Mouse (Mus musculus) midbrain, embryonic 16.5 days (tissue): ENCODE measurements around the gene Ncoa4. TPM values are rescaled to one million over a fixed set of nuclear protein-coding genes. Genes with fewer than 3 reads are reported as not detected.
"Not testable (repeated sequence)": the region's sequence is repeated elsewhere in the genome, so short reads cannot be mapped to it uniquely, and the experiment has no call there.

ENCODE experiments used
- ATAC-seq: fragments of 200-750 bp; cut with Nextera tagmentation; 2 replicates; pipeline ENCODE4 v1.8.0; 2017; ENCODE audit warnings: moderate TSS enrichment
- H3K27ac ChIP-seq: fragments of 300-500 bp; sonication (generic); 2 replicates; pipeline ENCODE4 v1.5.1; 2014; ENCODE audit warnings: mild to moderate bottlenecking, low read length, mixed read lengths
- H3K27me3 ChIP-seq: fragments of 300-500 bp; sonication (generic); 2 replicates; pipeline ENCODE4 v1.6.1; 2014; ENCODE audit warnings: low read depth, low read length, mixed read lengths; ENCODE audit not compliant: control insufficient read depth, insufficient read depth
- H3K36me3 ChIP-seq: fragments of 300-500 bp; sonication (generic); 2 replicates; pipeline ENCODE4 v1.6.1; 2014; ENCODE audit warnings: mild to moderate bottlenecking, low read length, moderate library complexity, mixed read lengths; ENCODE audit not compliant: control insufficient read depth, insufficient read depth
- H3K4me1 ChIP-seq: fragments of 300-500 bp; sonication (generic); 2 replicates; pipeline ENCODE4 v1.6.1; 2014; ENCODE audit warnings: mild to moderate bottlenecking, low read length, mixed read lengths; ENCODE audit not compliant: control insufficient read depth, insufficient read depth
- H3K4me2 ChIP-seq: fragments of 300-500 bp; sonication (generic); 2 replicates; pipeline ENCODE4 v1.6.1; 2014; ENCODE audit warnings: mild to moderate bottlenecking, low read length, mixed read lengths
- H3K4me3 ChIP-seq: fragments of 300-500 bp; sonication (generic); 2 replicates; pipeline ENCODE4 v1.5.1; 2014; ENCODE audit warnings: low read depth, mild to moderate bottlenecking, low read length, moderate library complexity, mixed read lengths
- H3K9ac ChIP-seq: fragments of 300-500 bp; sonication (generic); 2 replicates; pipeline ENCODE4 v1.6.1; 2014; ENCODE audit warnings: low read depth, low read length, mixed read lengths
- H3K9me3 ChIP-seq: fragments of 300-500 bp; sonication (generic); replicated peaks from 2 replicates; pipeline ENCODE4 v1.6.1; 2014; ENCODE audit warnings: mild to moderate bottlenecking, low read length, mixed read lengths; ENCODE audit not compliant: control insufficient read depth, poor library complexity, severe bottlenecking
- WGBS: fragments of 180-500 bp; shearing (Covaris S2); extraction: QIAGEN DNeasy Blood & Tissue Kit; methylation state at CpG from one replicate; pipeline ENCODE4 v1.1.7; 2014; 5-methylcytosine and 5-hydroxymethylcytosine counted together
- polyA plus RNA-seq: library from polyadenylated mRNA; unstranded; fragments of >200 nt; fragmentation: Nextera tagmentation; extraction: Ambion mirVana; gene quantifications from 2 replicates; pipeline ENCODE4 v1.2.1, GENCODE M21; 2015

Ncoa4 gene
- polyA plus RNA-seq, 1 experiment from 2014 or later = 107 TPM

- not testable (repeated sequence) for H3K9ac ChIP-seq, H3K4me1 ChIP-seq, ATAC-seq, H3K27ac ChIP-seq, H3K4me2 ChIP-seq, H3K36me3 ChIP-seq, H3K4me3 ChIP-seq, H3K9me3 ChIP-seq, H3K27me3 ChIP-seq
- 80% methylated on average over 3 of the region's 3 CpGs for WGBS
These were observed 23.2 kb upstream of the Ncoa4 start for GRCm38 (mm10) chr14:32136467-32136866.

- H3K4me2 ChIP-seq = no peak overlapping the region
- H3K4me3 ChIP-seq = no peak overlapping the region
- ATAC-seq = no peak
- H3K36me3 ChIP-seq = no peaks in the 10 kb centered on the region
- no peaks in the 10 kb centered on the region for H3K4me1 ChIP-seq
- 79% methylated on average over 5 of the region's 5 CpGs for WGBS
- no peak overlapping the region for H3K27ac ChIP-seq
- H3K9me3 ChIP-seq = no peaks in the 10 kb centered on the region
- no peaks in the 10 kb centered on the region for H3K27me3 ChIP-seq
- no peak overlapping the region for H3K9ac ChIP-seq
These were observed 19.2 kb upstream of the Ncoa4 start for GRCm38 (mm10) chr14:32140359-32140965.

- no peaks in the 10 kb centered on the region for H3K4me1 ChIP-seq
- 84% methylated on average over 5 of the region's 5 CpGs for WGBS
- no peaks in the 10 kb centered on the region for H3K27me3 ChIP-seq
- no peak within 1 kb of the TSS for H3K4me2 ChIP-seq
- no peak within 1 kb of the TSS for H3K9ac ChIP-seq
- no peaks in the 10 kb centered on the region for H3K9me3 ChIP-seq
- no peaks in the 10 kb centered on the region for H3K36me3 ChIP-seq
- no peak for ATAC-seq
- no peak within 1 kb of the TSS for H3K4me3 ChIP-seq
- H3K27ac ChIP-seq = no peak within 1 kb of the TSS
These were observed 17.9 kb upstream of the Ncoa4 start, which contains the start of gene Msmb for GRCm38 (mm10) chr14:32141723-32142122. TSS of gene Msmb (plus strand) at chr14:32142023.

- no peaks in the 10 kb centered on the region for H3K4me1 ChIP-seq
- H3K36me3 ChIP-seq = no peaks in the 10 kb centered on the region
- H3K9me3 ChIP-seq = no peaks in the 10 kb centered on the region; the same call in 1 of the 2 replicates
- no peak overlapping the region for H3K4me3 ChIP-seq
- no peak overlapping the region for H3K4me2 ChIP-seq
- ATAC-seq = no peak
- no peaks in the 10 kb centered on the region for H3K27me3 ChIP-seq
- no peak overlapping the region for H3K27ac ChIP-seq
- H3K9ac ChIP-seq = no peak overlapping the region
These were observed 14.9 kb upstream of the Ncoa4 start for GRCm38 (mm10) chr14:32144734-32145133.

- Histone ChIP-seq H3K9ac (no peak overlapping the region), H3K36me3 (no peaks in the 10 kb centered on the region), H3K9me3 (no peaks in the 10 kb centered on the region; the same call in 1 of the 2 replicates), H3K27ac (no peak overlapping the region), H3K4me2 (no peak overlapping the region), H3K4me3 (no peak overlapping the region), H3K27me3 (no peaks in the 10 kb centered on the region), H3K4me1 (no peaks in the 10 kb centered on the region)
- ATAC-seq = no peak
- 73% methylated on average over 4 of the region's 4 CpGs for WGBS
These were observed 14.3 kb upstream of the Ncoa4 start for GRCm38 (mm10) chr14:32145401-32145800.

- ATAC-seq = no peak
- H3K27ac ChIP-seq = no peak overlapping the region
- H3K4me2 ChIP-seq = no peak overlapping the region
- H3K9me3 ChIP-seq = no peaks in the 10 kb centered on the region; the same call in 1 of the 2 replicates
- H3K36me3 ChIP-seq = no peaks in the 10 kb centered on the region
- H3K4me1 ChIP-seq = no peaks in the 10 kb centered on the region
- no peak overlapping the region for H3K9ac ChIP-seq
- WGBS = 91% methylated on average over 7 of the region's 7 CpGs
- no peaks in the 10 kb centered on the region for H3K27me3 ChIP-seq
- H3K4me3 ChIP-seq = no peak overlapping the region
These were observed 13.7 kb upstream of the Ncoa4 start for GRCm38 (mm10) chr14:32145809-32146511.

GRCm38 (mm10) chr14:32146578-32146977 is 13.1 kb upstream of the Ncoa4 start:
- Histone ChIP-seq H3K9ac (no peak overlapping the region), H3K4me1 (no peaks in the 10 kb centered on the region), H3K4me2 (no peak overlapping the region), H3K9me3 (no peaks in the 10 kb centered on the region; the same call in 1 of the 2 replicates), H3K27ac (no peak overlapping the region), H3K36me3 (no peaks in the 10 kb centered on the region), H3K4me3 (no peak overlapping the region), H3K27me3 (no peaks in the 10 kb centered on the region)
- WGBS = 74% methylated on average over 2 of the region's 2 CpGs
- no peak for ATAC-seq

GRCm38 (mm10) chr14:32150872-32151271 is 8.8 kb upstream of the Ncoa4 start:
- H3K4me2 ChIP-seq = no peak overlapping the region
- H3K9ac ChIP-seq = no peak overlapping the region
- no peaks in the 10 kb centered on the region; the same call in 1 of the 2 replicates for H3K9me3 ChIP-seq
- no peak overlapping the region for H3K4me3 ChIP-seq
- H3K27ac ChIP-seq = no peak overlapping the region
- no peaks in the 10 kb centered on the region for H3K36me3 ChIP-seq
- WGBS = 94% methylated on average over 2 of the region's 2 CpGs
- no peaks in the 10 kb centered on the region for H3K4me1 ChIP-seq
- no peaks in the 10 kb centered on the region for H3K27me3 ChIP-seq
- no peak for ATAC-seq

- H3K27ac ChIP-seq = no peak overlapping the region
- no peaks in the 10 kb centered on the region for H3K27me3 ChIP-seq
- no peak overlapping the region for H3K4me2 ChIP-seq
- 91% methylated on average over 18 of the region's 18 CpGs for WGBS
- H3K4me3 ChIP-seq = no peak overlapping the region
- no peaks in the 10 kb centered on the region for H3K4me1 ChIP-seq
- no peak for ATAC-seq
- H3K36me3 ChIP-seq = no peaks in the 10 kb centered on the region
- H3K9me3 ChIP-seq = no peaks in the 10 kb centered on the region
- no peak overlapping the region for H3K9ac ChIP-seq
These were observed 7.3 kb upstream of the Ncoa4 start for GRCm38 (mm10) chr14:32152243-32152965.
